Mouse (Mus musculus): ENCODE results near the gene Tex14. TPM values are rescaled to one million over a fixed set of nuclear protein-coding genes. Genes with fewer than 3 reads are reported as not detected.
A peak's percentile ranks its signal among the peaks of the same experiment; 100 is the strongest.
"Not testable (repeated sequence)": the region's sequence is repeated elsewhere in the genome, so short reads cannot be mapped to it uniquely, and the experiment has no call there.

Gene Tex14
- polyA plus RNA-seq, 1 experiment: not detected

DNA sequence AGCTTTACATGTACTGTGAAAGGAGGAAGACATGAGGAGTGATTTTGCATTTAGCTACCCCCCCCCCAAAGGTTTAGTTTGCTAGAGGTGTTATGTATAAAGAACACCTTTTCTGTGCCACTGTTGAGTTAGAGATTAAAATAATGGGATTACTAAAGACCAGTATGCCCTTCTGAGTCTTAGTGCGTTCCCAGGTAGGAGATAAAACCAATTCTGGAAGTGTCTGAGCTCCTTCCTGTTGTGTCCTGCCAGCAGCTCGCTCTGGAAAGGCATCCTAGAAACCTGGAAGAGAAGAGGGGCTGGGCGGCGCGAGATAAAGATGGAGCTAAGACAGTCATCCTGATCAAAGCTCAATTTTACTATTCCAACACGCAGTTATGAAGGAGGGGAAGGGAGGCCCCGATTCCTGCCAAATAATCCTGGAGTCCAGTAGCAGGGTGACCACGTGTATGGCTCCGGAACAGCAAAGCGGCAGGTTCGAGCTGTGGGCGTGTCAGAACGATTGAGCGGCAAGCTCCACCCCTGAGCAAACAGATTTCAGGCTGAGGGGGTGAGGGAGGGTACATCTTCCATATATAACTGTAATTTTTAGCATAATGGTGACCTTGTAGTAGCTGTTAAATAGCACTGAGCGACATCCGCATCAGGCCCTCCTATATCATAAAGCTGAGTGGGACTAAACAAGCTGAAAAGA lies 40.0 kb downstream of the Tex14 start:
- no peaks in the 10 kb centered on the region for H3K36me3 ChIP-seq (ENCODE audit: control insufficient read depth, insufficient read depth)
- H3K79me2 ChIP-seq (ENCODE audit: control insufficient read depth, insufficient read depth): no peaks in the 10 kb centered on the region
- H3K27me3 ChIP-seq (ENCODE audit: control insufficient read depth, insufficient read depth, insufficient read length): no peaks in the 10 kb centered on the region
- TF ChIP-seq MYOG (IDR thresholded peaks at IDR 0.05; ENCODE audit: control insufficient read depth, extremely low read depth, insufficient read length): no peak
- TF ChIP-seq CTCF (IDR thresholded peaks at IDR 0.05; ENCODE audit: control insufficient read depth, insufficient read depth, insufficient read length): no peak
- no peak for TF ChIP-seq CEBPB (IDR thresholded peaks at IDR 0.05; ENCODE audit: low read depth)
- no peak for TF ChIP-seq MYOD1 (IDR thresholded peaks at IDR 0.05; ENCODE audit: control insufficient read depth, insufficient read length, low read depth)
- TF ChIP-seq MAX (IDR thresholded peaks at IDR 0.05): no peak
- TF ChIP-seq USF1 (IDR thresholded peaks at IDR 0.05; ENCODE audit: low read depth): no peak
- no peak for TF ChIP-seq FOSL1 (IDR thresholded peaks at IDR 0.05; ENCODE audit: insufficient read depth, low read length, poor library complexity, severe bottlenecking)
- H3K79me3 ChIP-seq (ENCODE audit: low read depth): no peaks in the 10 kb centered on the region
- H3K4me3 ChIP-seq (ENCODE audit: insufficient read depth, poor library complexity, severe bottlenecking): no peak overlapping the region
- no peak overlapping the region for H3ac ChIP-seq (ENCODE audit: control insufficient read depth, insufficient read length, low read depth)

DNA sequence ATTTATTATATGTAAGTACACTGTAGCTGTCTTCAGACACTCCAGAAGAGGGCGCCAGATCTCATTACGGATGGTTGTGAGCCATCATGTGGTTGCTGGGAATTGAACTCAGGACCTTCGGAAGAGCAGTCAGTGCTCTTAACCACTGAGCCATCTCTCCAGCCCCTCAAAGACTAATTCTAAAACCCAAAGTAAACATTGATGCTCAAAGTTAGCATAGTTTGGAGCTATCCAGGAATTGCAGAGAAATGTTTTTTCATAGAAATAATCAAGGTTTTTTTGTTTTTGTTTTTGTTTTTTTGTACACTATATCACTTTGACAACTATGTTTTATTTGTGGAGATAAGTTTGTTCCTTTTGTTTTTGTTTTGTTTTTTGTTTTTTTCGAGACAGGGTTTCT lies 40.7 kb downstream of the Tex14 start:
- not testable (repeated sequence) for H3ac ChIP-seq (ENCODE audit: control insufficient read depth, insufficient read length, low read depth); H3K4me3 ChIP-seq (ENCODE audit: insufficient read depth, poor library complexity, severe bottlenecking); H3K27me3 ChIP-seq (ENCODE audit: control insufficient read depth, insufficient read depth, insufficient read length); H3K79me2 ChIP-seq (ENCODE audit: control insufficient read depth, insufficient read depth); H3K79me3 ChIP-seq (ENCODE audit: low read depth); H3K36me3 ChIP-seq (ENCODE audit: control insufficient read depth, insufficient read depth)

DNA sequence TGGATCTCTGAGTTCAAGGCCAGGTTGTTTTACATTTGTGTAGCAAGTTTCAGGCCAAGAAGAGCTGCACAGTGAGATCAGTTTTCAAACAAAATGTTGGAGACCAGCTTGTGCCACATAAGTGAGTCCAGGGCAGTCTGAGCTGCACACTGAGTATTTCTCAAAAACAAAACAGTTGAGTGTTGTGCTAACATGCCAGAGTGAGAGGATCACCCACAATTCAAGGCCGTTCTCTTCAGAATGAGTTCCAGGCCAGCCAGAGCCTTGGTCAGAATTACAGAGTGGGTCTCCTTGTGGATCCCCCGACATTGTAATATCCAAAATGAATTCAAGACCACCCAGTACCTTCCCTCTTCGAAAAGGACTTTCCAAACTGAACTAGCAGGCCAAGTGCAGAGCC lies 41.3 kb downstream of the Tex14 start:
- TF ChIP-seq CTCF (IDR thresholded peaks at IDR 0.05; ENCODE audit: control insufficient read depth, insufficient read depth, insufficient read length) (no peak), MYOD1 (IDR thresholded peaks at IDR 0.05; ENCODE audit: control insufficient read depth, insufficient read length, low read depth) (no peak), FOSL1 (IDR thresholded peaks at IDR 0.05; ENCODE audit: insufficient read depth, low read length, poor library complexity, severe bottlenecking) (no peak), MYOG (IDR thresholded peaks at IDR 0.05; ENCODE audit: control insufficient read depth, extremely low read depth, insufficient read length) (no peak), CEBPB (IDR thresholded peaks at IDR 0.05; ENCODE audit: low read depth) (no peak), USF1 (IDR thresholded peaks at IDR 0.05; ENCODE audit: low read depth) (no peak), MAX (IDR thresholded peaks at IDR 0.05) (no peak)
- H3ac ChIP-seq (ENCODE audit: control insufficient read depth, insufficient read length, low read depth): no peak overlapping the region
- no peaks in the 10 kb centered on the region for H3K27me3 ChIP-seq (ENCODE audit: control insufficient read depth, insufficient read depth, insufficient read length)
- no peaks in the 10 kb centered on the region for H3K79me3 ChIP-seq (ENCODE audit: low read depth)
- H3K79me2 ChIP-seq (ENCODE audit: control insufficient read depth, insufficient read depth): no peaks in the 10 kb centered on the region
- no peaks in the 10 kb centered on the region for H3K36me3 ChIP-seq (ENCODE audit: control insufficient read depth, insufficient read depth)
- H3K4me3 ChIP-seq (ENCODE audit: insufficient read depth, poor library complexity, severe bottlenecking): no peak overlapping the region

DNA sequence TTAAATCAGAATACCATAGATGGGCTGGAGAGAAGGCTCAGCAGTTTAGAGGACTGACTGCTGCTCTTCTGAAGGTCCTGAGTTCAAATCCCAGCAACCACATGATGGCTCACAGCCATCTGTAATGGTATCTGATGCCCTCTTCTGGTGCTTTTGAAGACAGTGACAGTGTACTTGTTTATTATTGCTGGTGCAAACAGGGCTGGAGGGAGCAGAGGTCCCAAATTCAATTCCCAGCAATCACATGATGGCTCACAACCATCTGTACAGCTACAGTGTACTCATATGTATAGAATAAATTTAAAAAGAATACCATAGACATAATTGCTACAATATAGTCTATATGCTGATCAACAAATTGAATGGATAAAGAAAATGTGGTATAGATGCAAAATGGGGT lies 42.6 kb downstream of the Tex14 start:
- Histone ChIP-seq H3K4me3 (ENCODE audit: insufficient read depth, poor library complexity, severe bottlenecking) (no peak overlapping the region), H3K79me3 (ENCODE audit: low read depth) (no peaks in the 10 kb centered on the region), H3K27me3 (ENCODE audit: control insufficient read depth, insufficient read depth, insufficient read length) (no peaks in the 10 kb centered on the region), H3ac (ENCODE audit: control insufficient read depth, insufficient read length, low read depth) (no peak overlapping the region), H3K36me3 (ENCODE audit: control insufficient read depth, insufficient read depth) (no peaks in the 10 kb centered on the region), H3K79me2 (ENCODE audit: control insufficient read depth, insufficient read depth) (no peaks in the 10 kb centered on the region)
- TF ChIP-seq MYOG (IDR thresholded peaks at IDR 0.05; ENCODE audit: control insufficient read depth, extremely low read depth, insufficient read length) (no peak), CEBPB (IDR thresholded peaks at IDR 0.05; ENCODE audit: low read depth) (no peak), MYOD1 (IDR thresholded peaks at IDR 0.05; ENCODE audit: control insufficient read depth, insufficient read length, low read depth) (no peak), MAX (IDR thresholded peaks at IDR 0.05) (no peak), FOSL1 (IDR thresholded peaks at IDR 0.05; ENCODE audit: insufficient read depth, low read length, poor library complexity, severe bottlenecking) (no peak), CTCF (IDR thresholded peaks at IDR 0.05; ENCODE audit: control insufficient read depth, insufficient read depth, insufficient read length) (no peak), USF1 (IDR thresholded peaks at IDR 0.05; ENCODE audit: low read depth) (no peak)

DNA sequence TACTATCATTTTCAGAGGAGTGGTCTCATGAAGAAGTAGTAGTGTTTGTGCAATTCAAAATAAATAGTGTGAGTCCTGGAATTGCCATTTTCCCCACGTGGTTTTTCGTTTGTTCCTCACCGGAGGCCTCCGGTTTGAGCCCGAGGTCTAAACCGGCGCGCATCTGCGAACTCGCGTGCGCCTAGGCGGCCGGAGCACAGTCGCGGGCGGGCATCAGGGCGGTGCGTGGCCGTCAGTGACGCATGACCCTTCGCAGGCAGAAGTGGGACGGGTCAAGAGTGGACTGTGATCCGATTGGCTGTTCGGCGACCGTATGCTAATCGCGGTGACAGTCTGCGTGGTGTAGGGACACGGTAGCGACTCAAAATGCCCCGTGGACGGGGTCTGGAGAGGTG lies 43.2 kb downstream of the Tex14 start:
- peak; percentile 36 for TF ChIP-seq MAX (IDR thresholded peaks at IDR 0.05)
- not testable (repeated sequence) for H3K79me3 ChIP-seq (ENCODE audit: low read depth); H3K27me3 ChIP-seq (ENCODE audit: control insufficient read depth, insufficient read depth, insufficient read length)

DNA sequence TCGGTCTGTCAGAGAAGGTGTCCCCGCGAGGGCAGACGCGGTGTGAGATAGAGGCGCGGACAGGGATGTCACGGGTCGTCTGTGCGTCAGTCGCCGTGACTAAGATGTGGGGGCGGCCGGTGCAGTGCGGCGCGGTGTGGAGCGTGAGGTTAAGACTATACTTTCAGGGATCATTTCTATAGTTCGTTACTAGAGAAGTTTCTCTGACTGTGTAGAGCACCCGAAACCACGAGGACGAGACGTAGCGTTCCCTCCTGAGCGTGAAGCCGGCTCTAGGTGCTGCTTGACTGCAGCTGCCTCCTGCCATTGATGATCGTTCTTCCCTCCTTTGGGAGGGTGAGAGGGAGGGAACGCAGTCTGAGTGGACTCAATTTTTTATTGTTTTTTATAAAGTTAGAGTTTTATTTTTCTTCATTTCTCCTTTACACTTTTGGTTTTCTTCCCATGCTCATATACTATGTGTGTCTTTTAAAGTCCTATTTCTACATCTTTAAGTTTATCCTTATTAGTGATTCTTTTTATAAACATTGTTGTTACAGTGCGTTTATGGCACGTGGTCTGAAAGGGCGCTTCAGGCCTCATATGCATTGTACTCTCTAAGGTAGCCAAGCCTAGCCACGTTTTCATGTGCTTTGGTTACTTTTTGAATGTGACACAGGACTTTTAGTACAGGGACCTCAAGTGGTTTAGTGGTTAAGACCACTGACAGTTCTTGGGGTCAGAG lies 43.8 kb downstream of the Tex14 start:
- not testable (repeated sequence) for H3K36me3 ChIP-seq (ENCODE audit: control insufficient read depth, insufficient read depth); H3K4me3 ChIP-seq (ENCODE audit: insufficient read depth, poor library complexity, severe bottlenecking); H3ac ChIP-seq (ENCODE audit: control insufficient read depth, insufficient read length, low read depth); H3K79me2 ChIP-seq (ENCODE audit: control insufficient read depth, insufficient read depth); H3K79me3 ChIP-seq (ENCODE audit: low read depth); H3K27me3 ChIP-seq (ENCODE audit: control insufficient read depth, insufficient read depth, insufficient read length)
- TF ChIP-seq MAX (IDR thresholded peaks at IDR 0.05) (peak; percentile 98), CEBPB (IDR thresholded peaks at IDR 0.05; ENCODE audit: low read depth) (peak; percentile 9), USF1 (IDR thresholded peaks at IDR 0.05; ENCODE audit: low read depth) (peak; percentile 92)

More for the DNA sequence above, 43.2 kb downstream of the Tex14 start:
- not testable (repeated sequence) for H3K36me3 ChIP-seq (ENCODE audit: control insufficient read depth, insufficient read depth); H3K79me2 ChIP-seq (ENCODE audit: control insufficient read depth, insufficient read depth)
- Histone ChIP-seq H3ac (ENCODE audit: control insufficient read depth, insufficient read length, low read depth) (peak overlapping the region; percentile 44), H3K4me3 (ENCODE audit: insufficient read depth, poor library complexity, severe bottlenecking) (peak overlapping the region; percentile 18)

Measured in C2C12 (cell line).